Mouse (Mus musculus) adrenal gland, postnatal 4 days (tissue): ENCODE measurements at regions not wholly inside any gene's neighbourhood (a gene's known extent, or its start where the extent isn't known, plus 50 kb on each side); places are given as distances from the start of the nearest gene placed in this dataset.
A peak's percentile ranks its signal among the peaks of the same experiment; 100 is the strongest.

Source experiments
- DNase-seq, 2 experiments: peaks; one replicate each; pipeline ENCODE4 v3.0.0; 2021 to 2022; ENCODE audit warnings: low spot score in 2 of 2, mixed read lengths in 2 of 2

GRCm38 (mm10) chr13:71254016-71254415 lies 412.4 kb upstream of the Adamts16 start:
- DNase-seq: no peak

DNA sequence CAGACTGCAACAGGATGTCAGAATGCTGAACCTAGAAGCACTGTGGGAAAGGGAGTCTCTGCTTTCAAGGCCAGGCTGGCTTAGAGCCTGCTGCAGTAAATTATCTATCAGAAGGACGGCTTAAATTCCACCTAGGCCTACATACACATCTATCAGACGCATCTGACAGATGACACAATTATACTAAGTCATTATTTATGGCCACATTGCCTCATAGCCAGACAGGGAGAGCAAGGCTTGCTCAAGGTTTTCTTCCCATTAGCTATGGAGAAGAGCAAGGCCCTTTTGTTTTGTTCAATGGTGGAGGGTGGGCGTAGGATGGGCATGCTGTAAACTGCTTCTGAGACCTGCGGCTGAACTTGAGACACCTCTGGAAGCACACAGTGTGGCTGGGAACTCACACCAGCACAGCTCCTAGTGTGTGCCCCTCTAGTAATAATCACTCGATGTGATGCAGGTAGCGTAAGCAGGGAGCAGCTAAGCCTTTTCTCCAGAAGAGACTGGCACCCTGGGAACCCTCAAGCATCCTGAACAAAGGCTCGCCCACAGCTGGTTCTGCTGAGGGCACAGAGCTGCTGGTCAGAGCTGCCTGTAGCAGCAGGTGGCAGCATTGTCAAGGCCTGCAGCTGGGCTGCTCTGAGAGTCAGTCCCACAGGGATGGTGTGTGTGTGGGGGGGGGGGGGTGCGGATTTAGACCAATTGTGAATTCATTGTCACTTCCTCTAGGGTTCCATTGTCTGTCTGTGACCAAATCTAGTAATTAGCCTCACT lies 406.8 kb upstream of the Adamts16 start:
- peak in 1 of 2 experiments; percentile 12 for DNase-seq

DNA sequence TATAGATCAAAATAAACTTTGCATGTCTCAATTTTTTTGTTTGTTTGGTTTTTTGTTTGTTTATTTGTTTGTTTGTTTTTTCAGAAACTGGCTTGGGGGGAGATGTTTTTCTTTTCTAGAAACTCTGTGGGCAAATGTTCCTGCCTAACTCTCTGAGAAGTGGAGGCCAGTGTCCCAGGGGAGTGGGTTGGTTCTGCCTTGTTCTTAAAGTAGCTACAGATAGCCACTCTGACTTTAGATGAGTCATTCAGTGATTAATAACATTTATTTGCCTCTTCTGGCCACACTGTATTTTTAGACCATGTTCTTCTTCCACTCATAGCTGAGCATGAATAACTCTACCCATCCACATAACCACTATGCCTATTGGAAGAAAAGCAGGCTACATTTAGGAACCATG lies 405.6 kb upstream of the Adamts16 start:
- no peak for DNase-seq

- DNase-seq: no peak
These were observed 403.7 kb upstream of the Adamts16 start for GRCm38 (mm10) chr13:71245326-71245725.

DNA sequence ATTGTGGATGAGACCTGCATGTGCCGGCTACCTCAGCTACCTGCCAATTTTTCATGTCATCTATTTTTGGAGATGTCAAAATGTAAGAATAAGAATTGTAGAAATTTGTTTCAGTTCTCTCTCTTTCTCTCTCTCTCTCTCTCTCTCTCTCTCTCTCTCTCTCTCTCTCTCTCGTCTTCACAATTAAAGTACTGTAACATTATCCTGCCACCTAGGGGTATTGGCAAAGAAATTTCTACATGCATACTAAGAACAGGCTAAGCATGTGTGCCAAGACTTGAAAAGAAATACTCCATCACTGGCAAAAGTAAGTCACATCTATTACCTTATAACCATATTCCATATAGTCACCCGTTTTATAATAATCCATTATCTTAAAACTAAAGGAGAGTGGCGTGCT lies 398.2 kb upstream of the Adamts16 start:
- no peak for DNase-seq

- no peak for DNase-seq
These were observed 393.7 kb upstream of the Adamts16 start for GRCm38 (mm10) chr13:71235338-71235737.

DNA sequence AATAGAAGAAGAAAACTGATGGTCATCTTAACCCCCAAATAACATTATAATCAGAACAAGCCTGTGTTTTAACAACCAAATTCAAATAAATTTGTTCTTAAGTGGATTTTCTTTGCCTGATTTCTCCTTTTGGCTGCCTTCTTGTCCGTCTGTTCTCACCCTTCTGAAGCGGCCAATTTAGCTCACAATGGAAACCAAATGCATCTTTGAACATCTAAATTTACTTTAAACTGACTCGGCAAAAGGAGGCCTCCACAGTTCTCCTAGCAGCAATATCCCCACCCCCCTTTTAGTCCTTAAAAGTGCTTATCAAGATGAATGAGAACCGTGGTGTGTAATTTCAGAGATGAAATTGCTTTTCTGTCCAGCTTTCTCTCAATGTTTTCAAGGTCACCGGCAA lies 389.6 kb upstream of the Adamts16 start:
- no peak for DNase-seq

DNA sequence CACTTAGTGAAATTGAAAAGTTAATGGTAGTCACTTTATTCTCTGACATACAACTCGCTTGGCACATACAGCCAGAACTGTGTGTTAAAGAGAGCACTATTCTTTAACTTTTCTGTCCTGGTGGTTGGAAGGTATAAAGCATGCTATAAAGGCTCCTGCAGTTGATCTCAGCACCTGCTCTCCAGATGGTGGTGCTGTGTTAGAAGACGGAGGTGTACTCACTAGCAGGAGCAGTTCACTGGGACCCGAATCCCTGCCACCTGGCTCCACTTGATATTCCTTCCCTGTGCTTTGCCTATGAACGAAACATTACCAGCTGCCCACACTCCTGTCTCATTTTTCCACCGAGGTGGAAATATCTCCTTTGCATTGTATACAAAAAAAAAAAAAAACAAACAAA lies 373.2 kb upstream of the Adamts16 start:
- no peak for DNase-seq

GRCm38 (mm10) chr13:71211363-71211762 lies 369.8 kb upstream of the Adamts16 start:
- no peak for DNase-seq

DNA sequence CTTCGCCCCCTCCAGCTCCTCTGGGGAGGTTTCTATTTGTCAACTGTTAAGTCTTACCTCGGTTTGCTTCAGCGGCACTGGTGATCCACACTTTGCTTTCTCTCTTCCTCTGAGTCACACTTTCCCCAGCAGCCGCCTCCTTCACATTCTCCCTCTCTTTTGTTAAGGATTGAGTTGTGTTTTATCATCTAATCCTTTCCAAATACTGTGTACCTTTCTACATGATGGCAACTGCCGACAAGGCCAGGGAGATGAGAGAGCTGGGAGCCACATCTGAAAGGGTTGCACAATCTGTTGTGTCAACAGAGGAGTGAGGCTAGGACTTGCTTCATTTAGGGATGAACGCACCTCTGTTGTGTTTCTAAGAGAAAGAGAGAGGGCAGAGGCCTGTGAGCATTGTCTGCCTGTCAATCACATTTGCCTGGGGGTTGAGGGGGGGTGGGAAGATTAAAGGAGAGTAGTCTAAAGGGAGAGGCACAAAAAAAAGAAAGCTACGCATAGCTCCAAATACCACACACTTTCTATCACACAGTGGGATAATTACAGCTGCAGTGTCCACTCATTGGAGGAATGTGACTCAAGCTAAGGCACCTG lies 369.1 kb upstream of the Adamts16 start:
- no peak for DNase-seq

DNA sequence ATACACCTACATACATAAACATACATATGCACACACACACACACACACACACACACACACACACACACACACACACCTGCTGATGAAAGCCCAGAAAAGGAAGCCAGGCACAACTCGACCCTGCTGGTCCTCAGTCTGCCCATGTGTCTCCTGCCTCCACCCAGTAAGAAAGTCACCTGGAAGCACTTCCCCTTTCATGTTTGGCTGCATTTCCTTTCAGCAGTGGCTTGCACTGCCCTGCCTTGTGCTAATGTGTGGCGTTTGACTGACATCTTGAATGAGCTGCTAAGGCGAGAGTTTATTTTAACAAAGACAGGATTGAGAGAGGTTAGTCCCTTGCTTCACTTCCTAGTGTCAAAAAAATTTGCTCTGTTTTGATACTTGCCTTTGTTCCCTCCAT lies 364.1 kb upstream of the Adamts16 start:
- no peak for DNase-seq

DNA sequence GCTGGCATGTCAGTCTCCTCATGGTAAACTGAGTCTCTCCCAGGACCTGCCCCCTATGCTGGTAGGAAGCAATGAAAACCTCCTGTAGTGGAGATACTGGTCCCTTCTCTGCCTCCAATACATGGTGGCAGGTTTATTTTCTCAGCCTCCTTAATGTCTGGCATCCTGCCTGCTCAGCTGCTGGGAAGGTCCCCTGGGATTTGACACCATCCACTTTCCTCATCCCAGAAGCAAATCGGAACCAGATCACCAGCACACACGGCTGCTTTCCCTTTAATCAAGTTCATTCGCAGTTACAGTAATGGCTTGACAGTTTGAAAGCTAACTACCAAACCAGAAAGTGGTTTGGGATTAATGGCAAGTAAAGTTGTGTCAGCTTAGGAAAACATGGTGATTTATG lies 359.0 kb upstream of the Adamts16 start:
- DNase-seq: no peak

GRCm38 (mm10) chr13:71195675-71196074 lies 354.1 kb upstream of the Adamts16 start:
- DNase-seq: no peak

DNA sequence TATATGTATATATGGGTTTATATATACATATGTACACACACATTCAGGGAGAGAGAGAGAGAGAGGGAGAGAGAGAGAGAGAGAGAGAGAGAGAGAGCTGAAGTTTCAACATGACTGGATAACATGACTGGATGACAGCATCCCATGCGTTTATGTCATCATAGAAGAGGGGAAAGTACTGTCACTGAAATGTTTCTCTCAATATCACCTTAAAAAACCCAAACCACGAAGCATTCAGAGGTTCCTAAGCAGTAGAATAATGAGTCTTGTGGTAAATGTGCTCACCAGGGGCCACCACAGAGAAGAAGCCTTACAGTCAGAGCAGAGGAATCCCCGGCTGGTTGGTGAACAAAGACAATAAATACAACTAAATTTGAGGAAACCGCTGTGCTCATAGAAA lies 342.9 kb upstream of the Adamts16 start:
- no peak for DNase-seq

DNA sequence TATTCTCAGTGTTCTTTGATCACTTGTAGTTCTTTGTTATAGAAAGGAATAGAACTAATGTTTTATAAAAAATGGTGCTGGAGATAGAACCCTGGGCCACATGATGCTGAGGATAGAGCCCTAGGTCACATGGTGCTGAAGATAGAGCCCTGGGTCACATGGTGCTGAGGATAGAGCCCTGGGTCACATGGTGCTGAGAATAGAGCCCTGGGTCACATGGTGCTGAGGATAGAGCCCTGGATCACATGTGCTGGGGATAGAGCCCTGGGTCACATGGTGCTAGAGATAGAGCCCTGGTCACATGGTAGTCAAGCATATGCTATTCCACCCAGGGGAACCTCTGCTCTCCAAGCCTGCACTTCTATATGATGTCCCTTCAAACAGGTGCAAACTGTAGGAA lies 337.5 kb upstream of the Adamts16 start:
- no peak for DNase-seq

GRCm38 (mm10) chr13:71174335-71174734 lies 332.7 kb upstream of the Adamts16 start:
- DNase-seq: no peak

- DNase-seq: no peak
These were observed 324.6 kb upstream of the Adamts16 start for GRCm38 (mm10) chr13:71166226-71166625.

DNA sequence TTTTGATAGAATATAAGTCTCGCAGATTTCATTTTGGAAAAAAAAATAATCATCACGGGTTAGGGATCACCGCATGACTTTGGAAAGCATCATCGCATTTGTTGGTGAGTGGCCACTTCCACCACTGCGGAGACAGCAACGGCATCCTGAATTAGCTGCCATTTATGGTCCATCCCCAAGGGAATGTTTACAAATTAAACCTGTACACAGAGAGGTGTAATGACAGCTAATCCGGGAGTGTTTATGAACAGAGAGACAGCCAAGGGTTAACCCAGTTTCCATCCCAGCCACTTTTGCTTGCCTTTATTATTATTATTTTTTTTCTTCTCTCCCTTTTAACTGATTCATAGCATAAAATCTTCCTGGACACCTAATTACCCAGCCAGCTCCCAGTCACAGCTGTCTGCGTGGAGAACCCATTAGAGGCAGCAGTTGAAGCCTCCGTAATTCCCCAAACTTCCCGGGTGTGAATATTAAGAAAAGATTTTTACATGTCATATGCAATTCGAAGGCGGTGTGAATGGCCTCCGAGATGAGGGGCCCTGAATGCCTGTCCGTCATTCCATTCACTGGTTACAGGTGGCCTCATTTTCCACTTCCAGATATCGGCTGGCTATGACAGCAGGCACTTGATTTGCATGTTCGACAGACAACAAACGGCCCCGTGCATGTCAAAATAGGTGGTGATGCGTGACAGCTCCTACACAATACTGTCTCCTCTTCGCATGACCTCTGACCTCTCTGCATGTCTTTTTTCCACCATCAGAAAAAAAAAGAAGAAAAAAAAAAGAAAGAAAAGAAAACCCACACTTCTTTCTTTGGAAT lies 323.7 kb upstream of the Adamts16 start:
- no peak for DNase-seq

DNA sequence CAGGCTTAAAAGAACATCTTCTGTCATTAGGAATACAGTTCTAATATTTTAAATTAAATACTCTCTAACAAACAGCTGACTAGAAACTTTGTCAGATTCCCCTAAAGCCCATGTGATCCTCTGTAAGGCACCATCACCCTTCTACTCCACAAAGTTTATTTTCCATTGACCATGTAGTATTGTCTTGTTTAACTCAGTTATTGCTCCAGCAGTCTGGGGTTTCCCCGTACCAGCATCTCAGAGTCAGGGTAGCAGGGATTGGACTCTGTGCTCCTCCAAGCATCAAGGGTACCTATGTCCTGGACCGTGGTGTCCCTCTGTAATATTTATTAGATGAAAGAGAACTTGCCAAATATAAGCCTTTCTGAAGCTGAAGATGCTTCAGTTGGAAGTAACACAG lies 322.4 kb upstream of the Adamts16 start:
- no peak for DNase-seq

DNA sequence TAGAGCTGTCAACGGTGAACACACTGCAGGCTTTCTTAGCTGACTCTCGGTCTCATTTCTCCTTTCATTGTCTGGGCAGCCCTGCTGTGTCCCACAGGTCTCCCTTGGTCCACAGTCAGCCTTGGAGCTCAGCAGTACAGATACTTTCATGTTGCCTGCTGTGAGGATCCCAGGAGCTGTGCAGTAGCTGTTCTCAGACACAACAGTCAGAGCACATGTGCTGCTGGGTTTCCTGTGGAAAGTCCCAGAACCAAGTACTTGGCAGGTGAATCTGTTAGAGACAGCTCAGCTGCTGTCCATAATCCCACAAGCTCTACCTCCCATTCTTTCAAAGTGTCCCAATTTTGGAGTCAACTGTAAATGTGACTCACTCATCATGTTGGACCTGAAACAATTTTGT lies 321.3 kb upstream of the Adamts16 start:
- no peak for DNase-seq

DNA sequence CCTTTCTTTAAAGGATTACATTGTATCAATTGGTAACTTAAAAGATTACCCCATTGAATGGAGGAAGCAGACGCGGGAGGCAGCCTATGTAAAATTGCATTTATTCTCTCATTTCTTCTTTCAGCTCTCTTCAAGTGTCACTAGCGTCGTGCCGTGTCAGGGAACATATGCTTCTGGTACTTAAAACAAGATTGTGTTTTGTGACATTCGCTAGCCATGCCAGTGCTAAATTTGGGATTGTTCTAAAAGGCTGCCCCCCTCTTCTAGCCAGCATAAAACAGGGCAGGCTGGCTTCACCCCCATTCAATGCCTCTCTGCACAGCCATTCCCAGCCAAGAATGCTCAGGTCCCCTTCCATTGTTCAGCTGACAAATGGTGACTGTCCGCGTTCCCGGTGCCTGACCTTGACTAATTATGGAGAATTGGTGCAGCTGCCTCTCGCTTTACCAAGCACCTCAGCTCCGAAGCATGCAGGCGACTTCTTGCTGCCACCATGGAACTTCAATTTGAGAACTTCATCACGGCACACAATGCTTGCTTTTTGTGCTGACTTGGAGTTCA lies 316.8 kb upstream of the Adamts16 start:
- no peak for DNase-seq
